Mouse (Mus musculus) megakaryocyte-erythroid progenitor cell, adult 5 weeks (primary cell): ENCODE measurements around the gene Rbm4b. TPM values are rescaled to one million over a fixed set of nuclear protein-coding genes. Genes with fewer than 3 reads are reported as not detected.

Source experiments
- polyA plus RNA-seq: library from polyadenylated mRNA; stranded (reverse); fragments of >175 nt; gene quantifications from 2 replicates; pipeline ENCODE4 v1.2.3, GENCODE M21; 2012

The Rbm4b gene
- polyA plus RNA-seq, result 11.2 and 13.4 TPM in 2 replicates

DNA sequence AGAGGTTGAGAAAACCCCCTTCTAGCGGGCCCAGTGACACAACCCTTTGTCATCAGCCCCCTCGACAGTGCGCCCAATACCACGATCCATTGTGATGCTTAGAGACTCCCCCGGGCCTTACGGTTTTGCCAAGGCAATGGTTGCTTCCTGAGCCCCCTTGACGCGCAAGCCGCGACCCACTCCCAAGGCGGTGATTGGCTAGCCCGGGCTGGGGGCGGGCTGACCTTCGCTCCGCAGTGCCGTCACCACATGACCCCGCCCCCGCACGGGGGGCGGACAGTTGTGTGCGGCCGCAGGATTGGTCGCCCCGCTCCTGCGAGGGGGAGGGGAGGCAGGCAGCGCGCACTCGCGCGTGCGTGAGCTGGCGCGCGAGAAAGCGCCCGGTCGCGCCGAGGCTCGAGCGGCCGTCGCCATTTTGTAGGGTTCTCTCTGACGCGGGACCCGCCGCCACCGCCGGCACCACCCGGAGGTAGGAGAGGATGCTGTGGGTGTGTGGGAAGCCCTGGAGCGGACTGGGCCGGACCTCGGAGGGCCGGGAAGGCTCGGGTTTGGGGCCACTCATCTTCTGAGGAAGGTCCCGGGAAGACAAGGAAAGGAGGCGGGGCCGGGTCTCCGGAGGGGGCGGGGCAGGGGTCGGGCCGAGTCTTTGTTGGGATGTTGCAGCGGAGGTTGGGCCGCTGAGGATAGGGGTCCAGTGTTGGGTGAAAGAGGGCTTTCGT, at the start of gene Rbm4b:
TSS of gene Rbm4b (plus strand) at position 305 of the 719 bp plus-strand sequence.

DNA sequence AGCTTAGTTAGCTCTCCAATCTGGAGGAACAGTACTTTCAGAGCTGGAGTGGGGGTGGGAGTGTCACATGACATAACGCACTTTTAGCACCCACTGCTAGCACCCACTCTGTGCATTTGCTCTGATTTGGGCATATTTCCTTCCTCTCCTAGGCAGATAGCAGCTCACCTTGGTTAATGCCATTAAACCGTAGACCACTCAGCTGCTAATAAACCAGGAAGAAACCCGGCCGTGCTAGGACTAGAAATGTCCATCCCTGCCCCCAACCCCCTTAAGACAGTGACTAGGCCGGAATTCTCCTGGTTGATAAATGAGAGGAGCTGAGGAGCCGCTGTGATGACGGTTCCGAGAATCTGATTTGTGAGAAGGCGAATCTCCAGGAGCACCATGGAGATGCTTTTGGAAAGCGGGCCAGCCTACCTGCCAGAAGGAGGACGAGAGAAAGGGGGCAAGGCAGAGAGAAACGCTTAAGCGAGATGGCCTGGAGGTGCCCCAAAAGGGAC, 45.1 kb upstream of the Rbm4b start, which contains the start of gene Sptbn2:
TSS of gene Sptbn2 (plus strand) at position 70 of the 503 bp plus-strand sequence.

DNA sequence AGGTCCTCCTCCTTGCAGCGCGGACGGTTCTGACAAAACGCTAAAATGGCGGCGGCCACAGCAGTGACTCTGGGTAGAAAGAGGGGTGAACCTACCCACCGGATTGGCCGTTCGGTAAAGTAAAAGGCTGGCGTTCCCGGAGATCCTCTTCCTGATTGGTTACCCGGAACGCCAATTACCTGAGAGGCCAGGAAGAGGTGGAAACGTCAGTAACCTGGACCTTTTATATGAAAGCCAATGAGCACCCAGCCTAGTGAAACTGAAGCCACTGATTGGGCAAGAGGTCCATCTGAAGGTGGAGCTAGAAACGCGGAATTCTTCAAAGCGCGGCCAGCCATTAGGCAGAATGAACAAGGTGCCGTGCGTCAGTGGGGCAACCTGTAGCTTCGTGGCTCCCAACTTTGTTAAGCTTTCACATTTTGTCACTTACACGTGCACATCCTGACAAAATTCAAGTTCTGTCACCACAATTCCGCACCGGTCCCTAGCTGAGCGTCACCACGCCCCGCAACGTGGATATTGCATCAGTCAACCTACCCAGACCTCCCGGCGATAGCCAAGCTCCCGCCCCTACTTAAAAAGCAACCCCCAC, 37.6 kb downstream of the Rbm4b start, which contains the start of gene Rbm4:
TSS of gene Rbm4 (minus strand) at position 71 of the 592 bp plus-strand sequence.

DNA sequence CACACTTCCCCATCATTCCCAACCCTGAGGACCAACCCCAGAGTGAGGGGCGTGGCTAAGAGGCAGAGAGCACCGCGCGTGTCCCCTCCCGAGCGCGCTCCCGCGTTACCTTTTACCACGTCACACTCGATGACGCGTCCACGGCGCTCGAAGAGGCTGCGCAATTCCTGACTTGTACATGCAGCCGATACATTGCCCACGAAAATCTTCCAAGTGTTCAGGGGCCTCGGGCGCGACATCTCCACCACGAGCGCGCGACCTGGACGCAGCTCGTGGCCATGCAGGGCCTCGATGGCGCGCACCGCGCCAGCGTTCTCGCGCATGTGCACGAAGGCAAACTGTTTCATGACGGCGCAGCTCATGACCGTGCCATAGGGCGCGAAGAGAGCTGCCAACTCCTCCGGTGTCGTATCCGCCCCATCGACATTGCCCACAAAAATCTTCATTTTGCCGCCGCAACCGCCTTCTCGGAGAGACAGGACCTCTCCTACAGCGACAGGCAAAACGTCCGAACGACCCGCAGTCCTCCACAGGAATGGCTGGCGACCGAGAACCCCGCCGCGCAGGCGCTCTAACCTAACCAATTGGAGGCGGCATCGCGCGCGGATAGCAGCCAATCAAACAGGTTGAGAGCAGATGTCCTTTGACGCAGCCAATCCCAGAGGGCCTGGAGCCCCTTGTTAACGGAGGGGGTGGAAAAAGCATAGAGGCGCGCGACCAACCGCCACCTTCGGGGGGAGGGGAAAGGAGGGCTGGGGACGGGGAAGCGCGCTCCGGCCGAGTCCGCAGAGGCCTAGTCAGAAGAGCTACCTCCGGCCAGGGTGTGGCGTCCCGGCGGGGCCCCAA, 55.0 kb downstream of the Rbm4b start, which contains the start of the genes Gm21992 and Rbm14:
TSS of gene Gm21992 (minus strand) at position 550 of the 846 bp plus-strand sequence.
TSS of gene Rbm14 (minus strand) at position 572 of the 846 bp plus-strand sequence.

Other genes starting within 250 kb of the Rbm4b start
- gene Pcx, start 246.0 kb upstream of the Rbm4b start, polyA plus RNA-seq, result 4.9 and 5.5 TPM in 2 replicates
- gene Lrfn4, start 140.8 kb upstream of the Rbm4b start, polyA plus RNA-seq, result 19.3 and 29.2 TPM in 2 replicates
- gene Rce1, start 130.9 kb upstream of the Rbm4b start, polyA plus RNA-seq, result 47.6 and 55.8 TPM in 2 replicates
- 0.34 TPM in 1 of 2 replicates, not detected in the other for gene Gm960, start 57.8 kb upstream of the Rbm4b start, polyA plus RNA-seq
- gene Sptbn2, start 45.3 kb upstream of the Rbm4b start, polyA plus RNA-seq, result 0.02 and 0.06 TPM in 2 replicates
- gene Rbm4, start 37.4 kb downstream of the Rbm4b start, polyA plus RNA-seq, result 15.6 and 16.8 TPM in 2 replicates
- 0.68 and 1.4 TPM in 2 replicates for gene Gm21992, start 55.1 kb downstream of the Rbm4b start, polyA plus RNA-seq
- gene Rbm14, start 55.1 kb downstream of the Rbm4b start, polyA plus RNA-seq, result 37.4 and 39.1 TPM in 2 replicates
- gene Ccs, start 82.8 kb downstream of the Rbm4b start, polyA plus RNA-seq, result 59.4 and 60.0 TPM in 2 replicates
- gene Ccdc87, start 82.9 kb downstream of the Rbm4b start, polyA plus RNA-seq, result not detected in 2 replicates
- 7.5 and 11.2 TPM in 2 replicates for gene Ctsf, start 98.6 kb downstream of the Rbm4b start, polyA plus RNA-seq
- 0.37 and 1.0 TPM in 2 replicates for gene Actn3, start 121.4 kb downstream of the Rbm4b start, polyA plus RNA-seq
- gene Zdhhc24, start 122.2 kb downstream of the Rbm4b start, polyA plus RNA-seq, result 2.1 and 2.3 TPM in 2 replicates
- gene Bbs1, start 150.1 kb downstream of the Rbm4b start, polyA plus RNA-seq, result 2.1 and 3.6 TPM in 2 replicates
- gene Dpp3, start 171.8 kb downstream of the Rbm4b start, polyA plus RNA-seq, result 66.2 and 71.5 TPM in 2 replicates
- gene Peli3, start 186.6 kb downstream of the Rbm4b start, polyA plus RNA-seq, result 0.10 and 0.22 TPM in 2 replicates
- gene Mrpl11, start 205.7 kb downstream of the Rbm4b start, polyA plus RNA-seq, result 58.4 and 60.2 TPM in 2 replicates
- 0.10 and 0.12 TPM in 2 replicates for gene Npas4, start 233.8 kb downstream of the Rbm4b start, polyA plus RNA-seq